Mouse (Mus musculus) limb, embryonic 14.5 days (tissue): ENCODE measurements around the gene Ifitm1. TPM values are rescaled to one million over a fixed set of nuclear protein-coding genes. Genes with fewer than 3 reads are reported as not detected.

ENCODE experiments used
- ATAC-seq: fragments of 200-750 bp; cut with Nextera tagmentation; 2 replicates; pipeline ENCODE4 v1.8.0; 2017; ENCODE audit warnings: low read depth, moderate number of reproducible peaks, moderate TSS enrichment; ENCODE audit not compliant: low FRiP score
- DNase-seq: peaks from one replicate; pipeline ENCODE4 v3.0.0-alpha.2; 2015; ENCODE audit warnings: low spot score
- H3K27ac ChIP-seq: fragments of 300-500 bp; sonication (generic); replicated peaks from 2 replicates; pipeline ENCODE4 v1.5.1; 2014; ENCODE audit warnings: low read depth, mild to moderate bottlenecking, low read length, moderate library complexity, mixed read lengths
- H3K27me3 ChIP-seq: fragments of 300-500 bp; sonication (generic); 2 replicates; pipeline ENCODE4 v1.6.1; 2014; ENCODE audit warnings: low read length, mixed read lengths; ENCODE audit not compliant: control insufficient read depth, insufficient read depth
- H3K36me3 ChIP-seq: fragments of 300-500 bp; sonication (generic); 2 replicates; pipeline ENCODE4 v1.6.1; 2014; ENCODE audit warnings: mild to moderate bottlenecking, low read length, moderate library complexity, mixed read lengths; ENCODE audit not compliant: control insufficient read depth, insufficient read depth
- H3K4me1 ChIP-seq: fragments of 300-500 bp; sonication (generic); 2 replicates; pipeline ENCODE4 v1.6.1; 2014; ENCODE audit warnings: antibody characterized with exemption, low read length, mixed read lengths; ENCODE audit not compliant: control insufficient read depth, insufficient read depth
- H3K4me2 ChIP-seq: fragments of 300-500 bp; sonication (generic); replicated peaks from 2 replicates; pipeline ENCODE4 v1.6.1; 2014; ENCODE audit warnings: low read depth, mild to moderate bottlenecking, low read length, moderate library complexity; ENCODE audit not compliant: severe bottlenecking
- H3K4me3 ChIP-seq: fragments of 300-500 bp; sonication (generic); replicated peaks from 2 replicates; pipeline ENCODE4 v1.5.1; 2014; ENCODE audit warnings: low read length
- H3K9ac ChIP-seq: fragments of 300-500 bp; sonication (generic); 2 replicates; pipeline ENCODE4 v1.6.1; 2014; ENCODE audit warnings: mild to moderate bottlenecking, low read depth, low read length, moderate library complexity; ENCODE audit not compliant: severe bottlenecking
- H3K9me3 ChIP-seq: fragments of 300-500 bp; sonication (generic); 2 replicates; pipeline ENCODE4 v1.6.1; 2016; ENCODE audit warnings: low read length; ENCODE audit not compliant: control insufficient read depth
- POLR2A ChIP-seq: fragments of 200-500 bp; IDR thresholded peaks from 2 replicates; pipeline ENCODE4 v1.8.0; 2012; ENCODE audit warnings: inconsistent platforms, mild to moderate bottlenecking, moderate library complexity, borderline replicate concordance; ENCODE audit not compliant: insufficient read depth, insufficient read length; ENCODE audit errors: extremely low read depth
- WGBS: fragments of 180-500 bp; shearing (Covaris S2); extraction: QIAGEN DNeasy Blood & Tissue Kit; methylation state at CpG from one replicate; pipeline ENCODE4 v1.1.7; 2014; 5-methylcytosine and 5-hydroxymethylcytosine counted together
- polyA plus RNA-seq, 2 experiments: library from polyadenylated mRNA; depleted of rRNA in 1 of 2; stranded (reverse) in 1 of 2; unstranded in 1 of 2; fragments of >200 nt; fragmentation: Nextera tagmentation in 1 of 2; extraction: Ambion mirVana in 1 of 2; gene quantifications; 2 replicates each; pipeline versions ENCODE4 v1.2.1 to v1.2.3; 2012 to 2014

Ifitm1 gene
- polyA plus RNA-seq, 2 experiments: 55.4 to 68.1 TPM

GRCm38 (mm10) chr7:140949824-140950530 lies 17.0 kb upstream of the Ifitm1 start, which contains the start of gene Ifitm5:
TSS of gene Ifitm5 (minus strand) at chr7:140950291.
- Histone ChIP-seq H3K36me3 (peaks cover 62% of the 10 kb centered on the region), H3K4me3 (no peak within 1 kb of the TSS), H3K27ac (peak within 1 kb of the TSS; percentile 49), H3K9ac (peak within 1 kb of the TSS; percentile 3; the same call in 1 of the 2 replicates), H3K4me1 (peaks cover 47% of the 10 kb centered on the region), H3K27me3 (no peaks in the 10 kb centered on the region), H3K4me2 (0 out of 2 replicates have a peak within 1 kb of the TSS, but pooled peaks have one; percentile 17), H3K9me3 (no peaks in the 10 kb centered on the region)
- TF ChIP-seq POLR2A: no peak
- ATAC-seq (no peak), DNase-seq (no peak)
- WGBS: 70% methylated on average over 16 of the region's 16 CpGs

GRCm38 (mm10) chr7:140951051-140951450 lies 16.0 kb upstream of the Ifitm1 start:
- no peak for TF ChIP-seq POLR2A
- peak overlapping the region; percentile 3; the same call in 1 of the 2 replicates for H3K9ac ChIP-seq
- 0 out of 2 replicates have a peak overlapping the region, but pooled peaks have one; percentile 17 for H3K4me2 ChIP-seq
- 28% methylated on average over 8 of the region's 8 CpGs for whole genome bisulfite sequencing
- H3K27ac ChIP-seq: peak overlapping the region; percentile 49
- H3K27me3 ChIP-seq: no peaks in the 10 kb centered on the region
- H3K36me3 ChIP-seq: peaks cover 53% of the 10 kb centered on the region
- DNase-seq (no peak), ATAC-seq (no peak)
- no peaks in the 10 kb centered on the region for H3K9me3 ChIP-seq
- H3K4me1 ChIP-seq: peaks cover 49% of the 10 kb centered on the region
- H3K4me3 ChIP-seq: no peak overlapping the region

DNA sequence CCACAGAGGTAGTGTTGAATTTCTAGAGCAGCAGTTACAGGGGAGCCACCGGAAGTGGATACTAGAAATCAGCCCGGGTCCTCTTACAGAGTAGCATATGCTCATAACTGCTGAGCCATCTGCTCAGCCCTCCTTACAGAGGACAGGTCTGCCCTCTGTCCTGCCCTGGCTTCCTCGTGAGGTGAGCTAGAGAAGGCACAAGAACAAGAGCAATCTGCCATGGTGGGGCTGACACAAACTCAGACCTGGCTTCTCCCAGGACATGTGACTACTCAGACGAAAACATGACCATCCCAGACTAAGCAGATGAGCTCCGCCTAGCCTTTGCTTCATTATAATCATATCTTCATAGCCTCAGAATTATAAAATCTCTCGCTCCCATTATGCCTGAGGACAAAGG lies 15.3 kb upstream of the Ifitm1 start:
- no peak overlapping the region for H3K9ac ChIP-seq
- peaks cover 47% of the 10 kb centered on the region for H3K36me3 ChIP-seq
- H3K4me3 ChIP-seq: no peak overlapping the region
- no peaks in the 10 kb centered on the region for H3K27me3 ChIP-seq
- no peaks in the 10 kb centered on the region for H3K9me3 ChIP-seq
- H3K27ac ChIP-seq: peak overlapping the region; percentile 49; the same call in 1 of the 2 replicates
- no peak for ATAC-seq
- no peak overlapping the region for H3K4me2 ChIP-seq
- no peak for DNase-seq
- peaks cover 56% of the 10 kb centered on the region for H3K4me1 ChIP-seq
- WGBS: 60% methylated on average over 6 of the region's 6 CpGs
- no peak for TF ChIP-seq POLR2A

DNA sequence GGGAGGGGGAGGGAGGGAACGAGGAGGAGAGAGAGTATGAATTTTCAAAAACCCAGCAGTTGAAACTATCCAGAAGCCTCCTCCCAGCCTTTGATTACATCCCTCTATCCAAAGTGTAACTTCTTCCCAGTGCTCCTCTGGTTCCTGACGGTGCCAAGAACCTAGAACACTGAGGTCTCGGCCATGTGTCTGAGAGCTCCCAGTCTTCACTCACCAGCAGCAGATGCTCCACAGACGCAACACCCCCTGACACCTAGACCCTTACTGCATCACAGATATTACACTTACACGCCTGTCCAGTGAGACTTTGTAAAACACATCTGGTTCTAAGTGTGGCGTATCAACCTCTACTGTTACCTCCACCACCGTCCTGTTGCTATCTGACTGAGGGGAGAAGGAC lies 14.6 kb upstream of the Ifitm1 start:
- ATAC-seq: no peak
- Histone ChIP-seq H3K4me3 (no peak overlapping the region), H3K9me3 (no peaks in the 10 kb centered on the region), H3K27me3 (no peaks in the 10 kb centered on the region), H3K4me2 (peak overlapping the region; percentile 3; the same call in 1 of the 2 replicates), H3K9ac (no peak overlapping the region), H3K27ac (no peak overlapping the region), H3K4me1 (peaks cover 61% of the 10 kb centered on the region), H3K36me3 (peaks cover 40% of the 10 kb centered on the region)
- DNase-seq: no peak
- no peak for TF ChIP-seq POLR2A
- WGBS: 64% methylated on average over 7 of the region's 7 CpGs

- 80% methylated on average over 11 of the region's 11 CpGs for whole genome bisulfite sequencing
- Histone ChIP-seq H3K4me1 (peaks cover 61% of the 10 kb centered on the region), H3K4me2 (peak overlapping the region; percentile 86), H3K36me3 (peaks cover 34% of the 10 kb centered on the region), H3K27me3 (no peaks in the 10 kb centered on the region), H3K4me3 (no peak overlapping the region), H3K27ac (no peak overlapping the region), H3K9ac (no peak overlapping the region), H3K9me3 (no peaks in the 10 kb centered on the region)
- TF ChIP-seq POLR2A: no peak
- DNase-seq (no peak), ATAC-seq (no peak)
Observed at GRCm38 (mm10) chr7:140953133-140953532, 13.9 kb upstream of the Ifitm1 start.
